Mouse (Mus musculus) gastrocnemius, postnatal 36 days (tissue): ENCODE results near the gene C1qa. TPM values are rescaled to one million over a fixed set of nuclear protein-coding genes. Genes with fewer than 3 reads are reported as not detected.

Source experiments
- DNase-seq, 2 experiments: peaks; one replicate each; pipeline ENCODE4 v3.0.0; 2022
- intact Hi-C: fragments of 180-260 bp; cut with DNase I; formaldehyde crosslinking; loops from one replicate; pipeline ENCODE4 v1.15.1; 2025
- long read RNA-seq, 2 experiments: library from polyadenylated mRNA; stranded (forward); transcript quantifications; one replicate each; pipeline ENCODE4 v2.0.0; 2021
- total RNA-seq, 2 experiments: library from RNA; stranded (reverse); gene quantifications; 2 replicates each; pipeline ENCODE4 v1.2.3; 2021

Gene C1qa
- 10 to 100 TPM in 1 of 2 experiments, 1 to 10 TPM in 1; 8.9 to 13.5 TPM for total RNA-seq
- long read RNA-seq, experiment 1, transcript C1qa-201 (3 exons, 1,040 nt): major isoform, 18 of 27 reads
- long read RNA-seq, experiment 1, partial matches to known transcripts: 8 of 27 reads
- long read RNA-seq, experiment 1, other reads (novel, unspliced or antisense): 1 of 27 reads
- long read RNA-seq, experiment 2, transcript C1qa-201 (3 exons, 1,040 nt): major isoform, 9 of 11 reads
- long read RNA-seq, experiment 2, partial matches to known transcripts: 2 of 11 reads
- long read RNA-seq, experiment 2, other reads (novel, unspliced or antisense): 0 of 11 reads

- intact Hi-C loops: no loop called here
- DNase-seq: no peak
Observed at GRCm38 (mm10) chr4:136898637-136899036, at the start of gene C1qa. Gene C1qa, minus strand, starts transcription at chr4:136898803.

GRCm38 (mm10) chr4:136945397-136945796 lies 46.8 kb upstream of the C1qa start:
- intact Hi-C loops: no loop called here
- DNase-seq: no peak

- intact Hi-C loops: no loop called here
- no peak for DNase-seq
Observed at GRCm38 (mm10) chr4:136944558-136945350, 46.2 kb upstream of the C1qa start.

- DNase-seq: no peak
- intact Hi-C loops: no loop called here
Observed at GRCm38 (mm10) chr4:136943175-136943574, 44.6 kb upstream of the C1qa start.

GRCm38 (mm10) chr4:136942761-136943160 lies 44.2 kb upstream of the C1qa start:
- intact Hi-C loops: no loop called here
- no peak for DNase-seq

- no peak for DNase-seq
- intact Hi-C loops: no loop called here
Observed at GRCm38 (mm10) chr4:136937935-136938334, 39.3 kb upstream of the C1qa start.

- DNase-seq: no peak
- intact Hi-C loops: no loop called here
Observed at GRCm38 (mm10) chr4:136937344-136937743, 38.7 kb upstream of the C1qa start.

- intact Hi-C loops: no loop called here
Observed at GRCm38 (mm10) chr4:136934746-136935613, 36.4 kb upstream of the C1qa start.

GRCm38 (mm10) chr4:136930474-136930873 lies 31.9 kb upstream of the C1qa start:
- intact Hi-C loops: no loop called here
- no peak for DNase-seq

More at GRCm38 (mm10) chr4:136934746-136935613, 36.4 kb upstream of the C1qa start:
- no peak for DNase-seq

GRCm38 (mm10) chr4:136928928-136929327 lies 30.3 kb upstream of the C1qa start:
- intact Hi-C loops: loop anchor here (2.0 to 10.0 kb wide), 2 partner anchors 144 to 376 kb away; no protein-coding TSS in a partner anchor
- no peak for DNase-seq

- intact Hi-C loops: loop anchor here (10.0 kb wide), 1 partner anchor 379 kb away; no protein-coding TSS in a partner anchor
- no peak for DNase-seq
Observed at GRCm38 (mm10) chr4:136925804-136926203, 27.2 kb upstream of the C1qa start.

- intact Hi-C loops: loop anchor here (10.0 kb wide), 1 partner anchor 380 kb away; no protein-coding TSS in a partner anchor
- DNase-seq: peak; percentile 31 to 54
Observed at GRCm38 (mm10) chr4:136924529-136924928, 25.9 kb upstream of the C1qa start.

- intact Hi-C loops: no loop called here
Observed at GRCm38 (mm10) chr4:136919526-136919925, 20.9 kb upstream of the C1qa start.

GRCm38 (mm10) chr4:136918834-136919233 lies 20.2 kb upstream of the C1qa start:
- no peak for DNase-seq
- intact Hi-C loops: no loop called here

More at GRCm38 (mm10) chr4:136919526-136919925, 20.9 kb upstream of the C1qa start:
- no peak for DNase-seq

GRCm38 (mm10) chr4:136917165-136917524 lies 18.5 kb upstream of the C1qa start:
- no peak for DNase-seq
- intact Hi-C loops: no loop called here

GRCm38 (mm10) chr4:136916359-136917164 lies 18.0 kb upstream of the C1qa start:
- DNase-seq: no peak

GRCm38 (mm10) chr4:136912841-136913240 lies 14.2 kb upstream of the C1qa start:
- DNase-seq: no peak
- intact Hi-C loops: no loop called here

More at GRCm38 (mm10) chr4:136916359-136917164, 18.0 kb upstream of the C1qa start:
- intact Hi-C loops: no loop called here

- no peak for DNase-seq
- intact Hi-C loops: no loop called here
Observed at GRCm38 (mm10) chr4:136911804-136912203, 13.2 kb upstream of the C1qa start.

- intact Hi-C loops: no loop called here
- DNase-seq: no peak
Observed at GRCm38 (mm10) chr4:136911211-136911646, 12.6 kb upstream of the C1qa start.

GRCm38 (mm10) chr4:136907809-136908208 lies 9.2 kb upstream of the C1qa start:
- no peak for DNase-seq
- intact Hi-C loops: loop anchor here (5.0 kb wide), 2 partner anchors 74 to 164 kb away; no protein-coding TSS in a partner anchor
